Comparison of ENCODE assay signal across 12 mouse cellular contexts in the genomic region with DNA sequence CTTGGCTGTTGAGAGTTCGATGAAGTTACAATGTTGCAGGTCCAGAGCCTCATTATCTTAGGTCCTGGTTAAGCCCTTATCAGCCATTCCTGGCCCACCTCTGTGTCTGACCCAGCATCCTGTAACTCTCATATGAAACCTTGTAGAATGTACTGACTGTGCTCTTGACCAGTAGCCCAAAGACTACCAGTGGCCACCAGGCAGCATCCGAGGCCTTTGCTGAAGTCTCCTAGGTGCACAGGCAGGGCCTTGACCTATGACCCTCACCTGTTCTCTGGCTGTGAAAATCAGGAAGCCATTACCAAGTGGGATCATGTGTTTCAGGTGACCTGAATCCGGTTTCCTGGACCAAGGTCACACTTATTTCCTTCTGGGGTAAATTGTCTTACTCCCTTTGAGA.
"Had no signal": no experiment of that assay in that cellular context is flagged by ENCODE, and none has a peak within 500 bp of the region (broad histone marks: within the 10 kb centered on the region; RNA-seq: fewer than 3 reads in every experiment).

No protein-coding gene starts in this region.

- H3K36me3 ChIP-seq: liver, embryonic 13.5 days had no signal

- H3K4me3 ChIP-seq: left cerebral cortex, adult 2 months; liver, embryonic 13.5 days had no signal

- H3K4me2 ChIP-seq: liver, embryonic 13.5 days; midbrain, embryonic 11.5 days had no signal

- DNase-seq: kidney, postnatal 10 days; layer of hippocampus, postnatal 36 days; liver, embryonic 13.5 days; lung, adult 2 months; lung, postnatal 14 days; lung, postnatal 4 days; midbrain, embryonic 14.5 days; thymus, adult 18-20 months; thymus, postnatal 36 days had no signal

- H3K4me1 ChIP-seq: liver, embryonic 13.5 days had no signal

- H3K27me3 ChIP-seq: liver, embryonic 13.5 days had no signal

- H3K27ac ChIP-seq: left cerebral cortex, adult 2 months; liver, embryonic 13.5 days; stomach, postnatal 0 days had no signal

- H3K9ac ChIP-seq: liver, embryonic 13.5 days had no signal

- H3K9me3 ChIP-seq: liver, embryonic 13.5 days had no signal
